Mouse (Mus musculus): ENCODE results near the gene Dnttip1. TPM values are rescaled to one million over a fixed set of nuclear protein-coding genes. Genes with fewer than 3 reads are reported as not detected.
A peak's percentile ranks its signal among the peaks of the same experiment; 100 is the strongest.

Dnttip1 gene
- total and polyA plus RNA-seq, 3 experiments = 15.9 to 21.9 (median 21.8) TPM

GRCm38 (mm10) chr2:164765841-164766240 is 20.1 kb downstream of the Dnttip1 start:
- DNase-seq = no peak
- Histone ChIP-seq H3K27ac (no peak overlapping the region), H3K27me3 (ENCODE audit: control insufficient read depth, insufficient read depth, low read length) (no peaks in the 10 kb centered on the region), H3K9ac (ENCODE audit: low read depth, low read length) (no peak overlapping the region), H3K4me1 (ENCODE audit: control insufficient read depth, insufficient read depth, low read length) (no peaks in the 10 kb centered on the region), H3K36me3 (ENCODE audit: control insufficient read depth, insufficient read depth, low read length) (no peaks in the 10 kb centered on the region), H3K4me3 (no peak overlapping the region), H3K79me2 (replicated peaks; ENCODE audit: control insufficient read depth, insufficient read depth, low read length) (no peaks in the 10 kb centered on the region)
- no peak for TF ChIP-seq CTCF (IDR thresholded peaks at IDR 0.05)
- TF ChIP-seq POLR2A (IDR thresholded peaks at IDR 0.05; ENCODE audit: insufficient read depth, low read depth, low read length) = no peak
- TF ChIP-seq EP300 (IDR thresholded peaks at IDR 0.05; ENCODE audit: insufficient read depth, low read depth, low read length) = no peak
- intact Hi-C loops (cut with DNase I) = no loop called here
- 63% methylated on average over 3 of the region's 3 CpGs for WGBS

GRCm38 (mm10) chr2:164767812-164768540 is 22.2 kb downstream of the Dnttip1 start:
- H3K79me2 ChIP-seq (replicated peaks; ENCODE audit: control insufficient read depth, insufficient read depth, low read length) = no peaks in the 10 kb centered on the region
- intact Hi-C loops (cut with DNase I) = no loop called here
- H3K4me1 ChIP-seq (ENCODE audit: control insufficient read depth, insufficient read depth, low read length) = no peaks in the 10 kb centered on the region
- no peaks in the 10 kb centered on the region for H3K27me3 ChIP-seq (ENCODE audit: control insufficient read depth, insufficient read depth, low read length)
- no peak overlapping the region for H3K4me3 ChIP-seq
- TF ChIP-seq POLR2A (IDR thresholded peaks at IDR 0.05; ENCODE audit: insufficient read depth, low read depth, low read length) = no peak
- no peak for TF ChIP-seq EP300 (IDR thresholded peaks at IDR 0.05; ENCODE audit: insufficient read depth, low read depth, low read length)
- TF ChIP-seq CTCF (IDR thresholded peaks at IDR 0.05) = no peak
- H3K27ac ChIP-seq = no peak overlapping the region
- H3K36me3 ChIP-seq (ENCODE audit: control insufficient read depth, insufficient read depth, low read length) = no peaks in the 10 kb centered on the region
- 89% methylated on average over 15 of the region's 15 CpGs for WGBS
- no peak for DNase-seq
- no peak overlapping the region for H3K9ac ChIP-seq (ENCODE audit: low read depth, low read length)

GRCm38 (mm10) chr2:164769258-164770037 is 23.7 kb downstream of the Dnttip1 start, which contains the start of gene Ube2c:
TSS of gene Ube2c (plus strand) at chr2:164769898.
- Histone ChIP-seq H3K27me3 (ENCODE audit: control insufficient read depth, insufficient read depth, low read length) (no peaks in the 10 kb centered on the region), H3K9ac (ENCODE audit: low read depth, low read length) (peak within 1 kb of the TSS; percentile 45), H3K27ac (peak within 1 kb of the TSS; percentile 53), H3K4me3 (peak within 1 kb of the TSS; percentile 70), H3K4me1 (ENCODE audit: control insufficient read depth, insufficient read depth, low read length) (no peaks in the 10 kb centered on the region), H3K79me2 (replicated peaks; ENCODE audit: control insufficient read depth, insufficient read depth, low read length) (no peaks in the 10 kb centered on the region), H3K36me3 (ENCODE audit: control insufficient read depth, insufficient read depth, low read length) (no peaks in the 10 kb centered on the region)
- 2% methylated on average over 53 of the region's 53 CpGs for WGBS
- intact Hi-C loops (cut with DNase I) = loop anchor here (2.0 kb wide), 1 partner anchor 23 kb away; no protein-coding TSS in a partner anchor
- peak; percentile 97 to 99 for DNase-seq
- TF ChIP-seq EP300 (IDR thresholded peaks at IDR 0.05; ENCODE audit: insufficient read depth, low read depth, low read length) (0 out of 2 replicates have a peak, but pooled peaks have one; percentile 48), POLR2A (IDR thresholded peaks at IDR 0.05; ENCODE audit: insufficient read depth, low read depth, low read length) (no peak), CTCF (IDR thresholded peaks at IDR 0.05) (peak; percentile 50)

GRCm38 (mm10) chr2:164770279-164770678 is 24.5 kb downstream of the Dnttip1 start:
- no peaks in the 10 kb centered on the region for H3K36me3 ChIP-seq (ENCODE audit: control insufficient read depth, insufficient read depth, low read length)
- no peak for DNase-seq
- no peak overlapping the region for H3K9ac ChIP-seq (ENCODE audit: low read depth, low read length)
- no peaks in the 10 kb centered on the region for H3K4me1 ChIP-seq (ENCODE audit: control insufficient read depth, insufficient read depth, low read length)
- H3K4me3 ChIP-seq = peak overlapping the region; percentile 59
- intact Hi-C loops (cut with DNase I) = loop anchor here (2.0 kb wide), 1 partner anchor 23 kb away; no protein-coding TSS in a partner anchor
- WGBS = 3% methylated on average over 15 of the region's 15 CpGs
- no peaks in the 10 kb centered on the region for H3K79me2 ChIP-seq (replicated peaks; ENCODE audit: control insufficient read depth, insufficient read depth, low read length)
- H3K27me3 ChIP-seq (ENCODE audit: control insufficient read depth, insufficient read depth, low read length) = no peaks in the 10 kb centered on the region
- TF ChIP-seq CTCF (IDR thresholded peaks at IDR 0.05) = no peak
- no peak for TF ChIP-seq EP300 (IDR thresholded peaks at IDR 0.05; ENCODE audit: insufficient read depth, low read depth, low read length)
- TF ChIP-seq POLR2A (IDR thresholded peaks at IDR 0.05; ENCODE audit: insufficient read depth, low read depth, low read length) = no peak
- no peak overlapping the region for H3K27ac ChIP-seq

- Histone ChIP-seq H3K9ac (ENCODE audit: low read depth, low read length) (no peak overlapping the region), H3K27me3 (ENCODE audit: control insufficient read depth, insufficient read depth, low read length) (no peaks in the 10 kb centered on the region), H3K4me3 (no peak overlapping the region), H3K36me3 (ENCODE audit: control insufficient read depth, insufficient read depth, low read length) (no peaks in the 10 kb centered on the region), H3K27ac (no peak overlapping the region), H3K79me2 (replicated peaks; ENCODE audit: control insufficient read depth, insufficient read depth, low read length) (no peaks in the 10 kb centered on the region), H3K4me1 (ENCODE audit: control insufficient read depth, insufficient read depth, low read length) (no peaks in the 10 kb centered on the region)
- intact Hi-C loops (cut with DNase I) = loop anchor here (2.0 kb wide), 1 partner anchor 24 kb away; no protein-coding TSS in a partner anchor
- 46% methylated on average over 8 of the region's 8 CpGs for WGBS
- DNase-seq = no peak
- TF ChIP-seq POLR2A (IDR thresholded peaks at IDR 0.05; ENCODE audit: insufficient read depth, low read depth, low read length) = no peak
- TF ChIP-seq EP300 (IDR thresholded peaks at IDR 0.05; ENCODE audit: insufficient read depth, low read depth, low read length) = no peak
- no peak for TF ChIP-seq CTCF (IDR thresholded peaks at IDR 0.05)
Observed at GRCm38 (mm10) chr2:164771123-164771522, 25.3 kb downstream of the Dnttip1 start.

Data from heart, adult 2 months (tissue).